Mouse (Mus musculus): ENCODE results near the gene Dpysl4.

Gene Dpysl4

DNA sequence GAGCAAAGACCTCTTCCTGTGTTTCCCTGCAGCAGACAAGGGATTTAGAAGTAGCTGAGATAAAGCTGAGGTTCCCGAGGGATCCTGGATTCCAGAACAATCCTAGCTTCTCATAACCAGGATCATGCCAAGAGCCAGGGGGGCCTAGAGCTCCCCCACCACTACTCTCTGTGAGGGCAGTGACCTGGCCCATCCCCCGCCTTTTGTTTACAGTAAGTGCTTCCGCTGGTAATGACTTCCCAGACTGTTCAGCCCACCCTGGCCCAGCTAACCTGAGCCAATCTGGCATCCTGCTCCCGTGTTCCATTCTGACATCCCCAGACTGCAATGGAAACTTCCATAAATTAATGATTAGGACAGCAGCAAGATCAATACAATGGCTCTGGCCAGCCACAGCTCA, 61.6 kb downstream of the Dpysl4 start:
- in situ Hi-C loops (cut with MboI, MseI) = no loop called here

DNA sequence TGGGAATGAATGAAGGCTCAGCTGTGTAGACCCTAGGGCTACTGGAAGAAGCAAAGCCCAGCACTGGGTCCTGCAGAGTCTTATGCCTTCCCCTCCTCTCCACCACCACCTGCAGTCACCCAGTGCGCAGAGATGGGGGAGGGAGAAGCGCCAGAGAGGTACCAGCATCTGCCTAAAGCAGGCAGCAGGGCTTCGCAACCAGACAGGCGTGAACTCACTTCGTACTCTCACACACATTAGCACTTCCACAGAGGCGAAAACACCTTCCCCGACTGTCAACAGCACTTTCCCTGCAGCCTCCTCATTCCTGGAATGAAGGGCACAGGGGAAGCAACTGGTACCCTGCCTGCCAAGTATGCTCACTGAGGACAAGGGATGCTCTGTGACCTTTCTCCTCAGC, 63.6 kb downstream of the Dpysl4 start:
- in situ Hi-C loops (cut with MboI, MseI) = no loop called here

- in situ Hi-C loops (cut with MboI, MseI) = no loop called here
These were observed 65.3 kb downstream of the Dpysl4 start for GRCm38 (mm10) chr7:139151116-139151515.
